Mouse (Mus musculus): ENCODE data around the gene Rtn4. TPM values are rescaled to one million over a fixed set of nuclear protein-coding genes. Genes with fewer than 3 reads are reported as not detected.

The Rtn4 gene
- total and polyA plus RNA-seq, 3 experiments, result 65.3 to 83.0 (median 68.9) TPM

GRCm38 (mm10) chr11:29667634-29668033 is 25.1 kb upstream of the Rtn4 start:
- TF ChIP-seq TAL1 (conservative IDR thresholded peaks at IDR 0.05; ENCODE audit: low read depth, low read length) (no peak), GATA2 (IDR thresholded peaks at IDR 0.05; ENCODE audit: borderline replicate concordance, low read depth, low read length) (no peak), GATA1 (IDR thresholded peaks at IDR 0.05; ENCODE audit: borderline replicate concordance, low read length) (no peak), CTCF (IDR thresholded peaks at IDR 0.05; ENCODE audit: low read depth, low read length) (no peak), POLR2AphosphoS5 (IDR thresholded peaks at IDR 0.05; ENCODE audit: insufficient replicate concordance, low read depth, low read length) (no peak)

GRCm38 (mm10) chr11:29669706-29670105 is 23.0 kb upstream of the Rtn4 start:
- no peaks in the 10 kb centered on the region for H3K4me1 ChIP-seq (ENCODE audit: insufficient read depth, low read depth, low read length)
- no peak overlapping the region for H3K4me3 ChIP-seq (ENCODE audit: low read depth, low read length)
- peaks cover 3% of the 10 kb centered on the region; the same call in 1 of the 2 replicates for H3K27me3 ChIP-seq (ENCODE audit: insufficient read depth, low read length)
- DNase-seq (ENCODE audit: low spot score) (no peak), ATAC-seq (ENCODE audit: extremely low read depth, insufficient number of reproducible peaks, low FRiP score, poor library complexity, severe bottlenecking) (no peak)
- TF ChIP-seq GATA2 (IDR thresholded peaks at IDR 0.05; ENCODE audit: borderline replicate concordance, low read depth, low read length) (no peak), GATA1 (IDR thresholded peaks at IDR 0.05; ENCODE audit: borderline replicate concordance, low read length) (no peak), CTCF (IDR thresholded peaks at IDR 0.05; ENCODE audit: low read depth, low read length) (no peak), POLR2AphosphoS5 (IDR thresholded peaks at IDR 0.05; ENCODE audit: insufficient replicate concordance, low read depth, low read length) (no peak), TAL1 (conservative IDR thresholded peaks at IDR 0.05; ENCODE audit: low read depth, low read length) (no peak)
- no peaks in the 10 kb centered on the region for H3K36me3 ChIP-seq (replicated peaks)
- H3K9me3 ChIP-seq (replicated peaks), result no peaks in the 10 kb centered on the region

More at GRCm38 (mm10) chr11:29667634-29668033, 25.1 kb upstream of the Rtn4 start:
- no peak overlapping the region for H3K4me3 ChIP-seq (ENCODE audit: low read depth, low read length)
- no peak for ATAC-seq (ENCODE audit: extremely low read depth, insufficient number of reproducible peaks, low FRiP score, poor library complexity, severe bottlenecking)
- DNase-seq (ENCODE audit: low spot score), result no peak
- H3K27me3 ChIP-seq (ENCODE audit: insufficient read depth, low read length), result no peaks in the 10 kb centered on the region
- no peaks in the 10 kb centered on the region for H3K9me3 ChIP-seq (replicated peaks)
- no peaks in the 10 kb centered on the region for H3K36me3 ChIP-seq (replicated peaks)
- no peaks in the 10 kb centered on the region for H3K4me1 ChIP-seq (ENCODE audit: insufficient read depth, low read depth, low read length)

GRCm38 (mm10) chr11:29673359-29673758 is 19.4 kb upstream of the Rtn4 start:
- TF ChIP-seq GATA2 (IDR thresholded peaks at IDR 0.05; ENCODE audit: borderline replicate concordance, low read depth, low read length) (no peak), TAL1 (conservative IDR thresholded peaks at IDR 0.05; ENCODE audit: low read depth, low read length) (no peak), CTCF (IDR thresholded peaks at IDR 0.05; ENCODE audit: low read depth, low read length) (no peak), POLR2AphosphoS5 (IDR thresholded peaks at IDR 0.05; ENCODE audit: insufficient replicate concordance, low read depth, low read length) (no peak), GATA1 (IDR thresholded peaks at IDR 0.05; ENCODE audit: borderline replicate concordance, low read length) (no peak)
- DNase-seq (ENCODE audit: low spot score), result no peak
- Histone ChIP-seq H3K36me3 (replicated peaks) (no peaks in the 10 kb centered on the region), H3K9me3 (replicated peaks) (peaks cover 3% of the 10 kb centered on the region; the same call in 1 of the 2 replicates), H3K27me3 (ENCODE audit: insufficient read depth, low read length) (peaks cover 3% of the 10 kb centered on the region; the same call in 1 of the 2 replicates), H3K4me1 (ENCODE audit: insufficient read depth, low read depth, low read length) (0 out of 2 replicates have a peak, but pooled peaks cover 3% of the 10 kb centered on the region), H3K4me3 (ENCODE audit: low read depth, low read length) (no peak overlapping the region)
- no peak for ATAC-seq (ENCODE audit: extremely low read depth, insufficient number of reproducible peaks, low FRiP score, poor library complexity, severe bottlenecking)

- no peaks in the 10 kb centered on the region for H3K36me3 ChIP-seq (replicated peaks)
- no peak for ATAC-seq (ENCODE audit: extremely low read depth, insufficient number of reproducible peaks, low FRiP score, poor library complexity, severe bottlenecking)
- no peak for TF ChIP-seq CTCF (IDR thresholded peaks at IDR 0.05; ENCODE audit: low read depth, low read length)
- TF ChIP-seq GATA2 (IDR thresholded peaks at IDR 0.05; ENCODE audit: borderline replicate concordance, low read depth, low read length), result no peak
- TF ChIP-seq TAL1 (conservative IDR thresholded peaks at IDR 0.05; ENCODE audit: low read depth, low read length), result no peak
- TF ChIP-seq POLR2AphosphoS5 (IDR thresholded peaks at IDR 0.05; ENCODE audit: insufficient replicate concordance, low read depth, low read length), result no peak
- TF ChIP-seq GATA1 (IDR thresholded peaks at IDR 0.05; ENCODE audit: borderline replicate concordance, low read length), result no peak
- H3K9me3 ChIP-seq (replicated peaks), result peaks cover 3% of the 10 kb centered on the region; the same call in 1 of the 2 replicates
- H3K4me3 ChIP-seq (ENCODE audit: low read depth, low read length), result no peak overlapping the region
- DNase-seq (ENCODE audit: low spot score), result no peak
- H3K27me3 ChIP-seq (ENCODE audit: insufficient read depth, low read length), result peaks cover 3% of the 10 kb centered on the region; the same call in 1 of the 2 replicates
- peaks cover 6% of the 10 kb centered on the region; the same call in 1 of the 2 replicates for H3K4me1 ChIP-seq (ENCODE audit: insufficient read depth, low read depth, low read length)
Observed at GRCm38 (mm10) chr11:29676718-29677117, 16.0 kb upstream of the Rtn4 start.

- DNase-seq (ENCODE audit: low spot score) (no peak), ATAC-seq (ENCODE audit: extremely low read depth, insufficient number of reproducible peaks, low FRiP score, poor library complexity, severe bottlenecking) (no peak)
- H3K4me3 ChIP-seq (ENCODE audit: low read depth, low read length), result no peak overlapping the region
- H3K9me3 ChIP-seq (replicated peaks), result peaks cover 3% of the 10 kb centered on the region; the same call in 1 of the 2 replicates
- H3K4me1 ChIP-seq (ENCODE audit: insufficient read depth, low read depth, low read length), result peaks cover 6% of the 10 kb centered on the region; the same call in 1 of the 2 replicates
- TF ChIP-seq GATA2 (IDR thresholded peaks at IDR 0.05; ENCODE audit: borderline replicate concordance, low read depth, low read length), result no peak
- no peak for TF ChIP-seq POLR2AphosphoS5 (IDR thresholded peaks at IDR 0.05; ENCODE audit: insufficient replicate concordance, low read depth, low read length)
- no peak for TF ChIP-seq CTCF (IDR thresholded peaks at IDR 0.05; ENCODE audit: low read depth, low read length)
- TF ChIP-seq TAL1 (conservative IDR thresholded peaks at IDR 0.05; ENCODE audit: low read depth, low read length), result no peak
- no peak for TF ChIP-seq GATA1 (IDR thresholded peaks at IDR 0.05; ENCODE audit: borderline replicate concordance, low read length)
- H3K36me3 ChIP-seq (replicated peaks), result no peaks in the 10 kb centered on the region
- H3K27me3 ChIP-seq (ENCODE audit: insufficient read depth, low read length), result no peaks in the 10 kb centered on the region; the same call in 1 of the 2 replicates
Observed at GRCm38 (mm10) chr11:29679942-29680341, 12.8 kb upstream of the Rtn4 start.

GRCm38 (mm10) chr11:29680771-29681170 is 12.0 kb upstream of the Rtn4 start:
- TF ChIP-seq CTCF (IDR thresholded peaks at IDR 0.05; ENCODE audit: low read depth, low read length) (no peak), TAL1 (conservative IDR thresholded peaks at IDR 0.05; ENCODE audit: low read depth, low read length) (no peak), GATA1 (IDR thresholded peaks at IDR 0.05; ENCODE audit: borderline replicate concordance, low read length) (no peak), POLR2AphosphoS5 (IDR thresholded peaks at IDR 0.05; ENCODE audit: insufficient replicate concordance, low read depth, low read length) (no peak), GATA2 (IDR thresholded peaks at IDR 0.05; ENCODE audit: borderline replicate concordance, low read depth, low read length) (no peak)

More at GRCm38 (mm10) chr11:29680771-29681170, 12.0 kb upstream of the Rtn4 start:
- peaks cover 3% of the 10 kb centered on the region; the same call in 1 of the 2 replicates for H3K9me3 ChIP-seq (replicated peaks)
- DNase-seq (ENCODE audit: low spot score), result no peak
- peaks cover 9% of the 10 kb centered on the region for H3K4me1 ChIP-seq (ENCODE audit: insufficient read depth, low read depth, low read length)
- no peak for ATAC-seq (ENCODE audit: extremely low read depth, insufficient number of reproducible peaks, low FRiP score, poor library complexity, severe bottlenecking)
- H3K36me3 ChIP-seq (replicated peaks), result no peaks in the 10 kb centered on the region
- no peak overlapping the region for H3K4me3 ChIP-seq (ENCODE audit: low read depth, low read length)
- H3K27me3 ChIP-seq (ENCODE audit: insufficient read depth, low read length), result no peaks in the 10 kb centered on the region; the same call in 1 of the 2 replicates

Data from G1E (cell line).